Mouse (Mus musculus) embryo, embryonic 10.5 days (tissue): Measurements from ENCODE around the gene Pacsin3.

ENCODE experiments used
- DNase-seq: peaks from one replicate; pipeline ENCODE4 v3.0.0-alpha.2; 2015; ENCODE audit warnings: low spot score

Gene Pacsin3

DNA sequence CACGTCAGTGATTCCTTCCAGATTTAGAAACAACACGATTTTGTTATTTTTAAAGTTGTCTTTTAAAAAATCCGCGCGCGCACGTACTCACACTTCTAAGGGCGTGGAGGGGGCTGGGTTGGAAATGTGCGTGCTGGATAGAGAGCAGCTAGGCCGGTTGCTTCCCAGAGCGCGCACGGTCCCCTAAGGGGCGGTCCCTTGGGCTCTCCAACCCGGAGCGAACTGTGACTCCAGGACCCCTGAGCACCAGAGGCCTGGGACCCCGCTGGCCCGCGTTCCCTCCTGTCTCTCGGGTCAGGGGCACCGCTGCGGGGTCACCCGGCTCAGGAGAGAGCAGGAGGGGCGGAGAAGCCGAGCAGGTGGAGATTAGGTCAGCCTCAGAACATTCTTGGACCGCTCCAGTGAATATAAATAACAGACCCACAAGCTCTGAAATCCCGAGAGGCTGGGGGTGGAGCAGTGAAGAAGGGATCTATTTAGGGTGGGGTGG is at the start of gene Pacsin3:
Gene Pacsin3, plus strand, starts transcription at position 294 of the 490 bp plus-strand sequence.
- peak; percentile 58 for DNase-seq

DNA sequence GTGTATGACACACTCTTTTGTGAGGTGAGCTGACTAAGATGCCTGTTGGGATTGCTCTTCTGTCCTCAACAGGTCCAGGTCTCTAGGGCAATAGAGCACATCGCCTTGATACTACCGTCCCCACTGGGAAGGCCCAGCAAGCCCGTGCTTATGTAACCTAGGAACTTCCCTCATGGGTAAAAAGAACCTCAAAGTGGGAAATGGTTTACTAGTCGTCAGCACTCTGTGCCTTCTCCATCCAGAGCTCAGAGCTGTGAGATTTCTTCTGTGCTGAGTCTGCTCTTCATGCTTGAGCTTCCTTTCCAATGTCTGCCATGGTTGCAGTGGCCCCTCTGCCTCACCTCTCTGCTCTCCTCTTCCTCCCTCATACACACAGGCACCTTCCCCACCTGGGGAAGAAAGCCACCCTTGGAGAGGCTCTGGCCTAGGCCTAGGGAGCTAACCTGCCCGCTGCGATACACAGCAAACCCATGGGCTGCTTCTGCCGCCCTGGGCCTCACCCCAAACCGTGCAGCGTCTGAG is 49.4 kb upstream of the Pacsin3 start:
- no peak for DNase-seq

DNA sequence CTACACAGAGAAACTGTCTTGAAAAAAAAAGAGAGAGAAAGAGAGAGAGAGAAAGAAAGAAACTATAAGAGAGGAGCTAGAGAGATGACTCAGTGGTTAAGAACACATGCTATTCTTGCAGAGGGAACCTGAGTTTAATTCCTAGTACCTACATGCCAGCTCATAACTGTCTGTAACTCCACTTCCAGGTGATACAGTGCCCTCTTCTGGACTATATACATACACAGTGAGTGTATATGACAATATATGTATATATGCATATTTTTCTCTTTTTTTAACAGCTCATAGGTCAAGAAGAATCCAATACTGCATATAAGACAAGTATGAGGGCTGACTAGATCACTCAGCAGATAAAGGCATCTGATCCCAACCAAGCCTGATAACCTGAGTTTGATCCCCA is 42.4 kb upstream of the Pacsin3 start:
- DNase-seq: no peak

DNA sequence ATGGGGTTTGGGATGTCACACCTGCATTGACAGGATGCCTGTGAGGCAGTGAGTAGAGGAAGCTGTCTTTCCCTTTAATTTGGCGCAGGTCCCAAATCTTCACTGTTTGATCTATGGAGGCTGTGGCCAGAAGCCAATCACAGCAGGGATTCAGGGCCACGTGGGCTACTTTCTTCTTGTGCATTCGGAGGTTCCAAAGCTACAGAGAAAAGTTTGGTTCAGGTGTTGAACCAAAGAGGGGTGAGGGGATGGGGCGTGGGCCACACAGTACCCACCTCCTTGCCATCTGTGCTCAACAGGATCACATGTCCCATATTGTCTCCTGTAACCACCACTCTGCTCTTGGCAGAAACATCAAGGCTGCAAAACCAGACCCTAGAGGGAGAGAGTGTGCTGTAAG is 38.7 kb upstream of the Pacsin3 start:
- no peak for DNase-seq

- DNase-seq: no peak
These were observed 35.3 kb upstream of the Pacsin3 start for GRCm38 (mm10) chr2:91220501-91220900.

GRCm38 (mm10) chr2:91223614-91224013 is 32.1 kb upstream of the Pacsin3 start:
- no peak for DNase-seq

DNA sequence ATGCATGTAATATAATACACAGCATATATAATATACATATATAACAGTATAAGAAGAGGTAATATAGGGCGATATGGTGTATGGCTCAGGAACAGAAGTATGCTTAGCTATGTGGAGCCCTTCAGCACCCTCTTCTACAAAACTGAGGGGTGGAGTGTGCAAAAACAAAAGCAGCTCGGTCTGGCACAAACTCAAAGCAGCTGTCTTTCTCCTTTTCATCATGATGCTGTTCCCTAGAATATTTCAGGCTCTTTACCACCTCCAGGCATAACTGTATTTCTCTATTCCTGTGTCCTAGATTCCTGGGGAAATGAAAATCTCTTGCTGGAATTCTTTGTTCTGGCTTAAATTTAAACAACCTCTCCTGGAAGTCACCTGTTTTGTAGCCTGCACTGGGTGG is 26.0 kb upstream of the Pacsin3 start:
- DNase-seq: no peak

GRCm38 (mm10) chr2:91236601-91237510 is 18.9 kb upstream of the Pacsin3 start, which contains the start of gene Ddb2:
TSS of gene Ddb2 (minus strand) at chr2:91236982.
- peak; percentile 97 for DNase-seq

- DNase-seq: peak; percentile 42
These were observed 18.2 kb upstream of the Pacsin3 start for GRCm38 (mm10) chr2:91237511-91238080.

GRCm38 (mm10) chr2:91242547-91242946 is 13.2 kb upstream of the Pacsin3 start:
- DNase-seq: no peak

GRCm38 (mm10) chr2:91243416-91243815 is 12.3 kb upstream of the Pacsin3 start:
- no peak for DNase-seq

DNA sequence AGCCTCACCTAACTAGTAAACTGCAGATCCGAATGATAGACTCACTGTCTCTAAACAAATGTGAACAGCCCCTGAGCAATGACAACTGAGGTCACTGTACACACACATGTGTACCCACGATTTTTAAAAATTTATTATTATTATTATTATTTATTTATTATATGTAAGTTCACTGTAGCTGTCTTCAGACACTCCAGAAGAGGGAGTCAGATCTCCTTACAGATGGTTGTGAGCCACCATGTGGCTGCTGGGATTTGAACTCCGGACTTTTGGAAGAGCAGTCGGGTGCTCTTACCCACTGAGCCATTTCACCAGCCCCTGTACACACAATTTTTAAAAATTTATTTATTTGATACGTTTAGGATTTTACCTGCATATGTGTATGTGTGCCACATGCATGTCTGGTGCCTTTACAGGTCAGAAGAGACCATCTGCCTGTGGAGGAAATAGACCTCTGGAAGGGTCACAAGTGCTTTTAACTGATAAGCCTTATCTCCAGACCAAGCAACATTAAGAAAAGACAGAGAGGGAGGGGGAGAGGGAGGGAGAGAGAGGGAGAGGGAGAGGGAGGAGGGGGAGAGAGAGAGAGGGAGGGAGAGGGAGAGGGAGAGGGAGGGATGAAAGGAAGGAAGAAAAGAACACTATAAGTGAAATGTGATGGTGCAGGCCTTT is 11.1 kb upstream of the Pacsin3 start:
- DNase-seq: no peak

- no peak for DNase-seq
These were observed 7.4 kb upstream of the Pacsin3 start for GRCm38 (mm10) chr2:91248366-91248765.

GRCm38 (mm10) chr2:91252001-91252400 is 3.8 kb upstream of the Pacsin3 start:
- DNase-seq: no peak

GRCm38 (mm10) chr2:91252512-91252911 is 3.2 kb upstream of the Pacsin3 start:
- no peak for DNase-seq

- DNase-seq: peak; percentile 29
These were observed 901 bp upstream of the Pacsin3 start for GRCm38 (mm10) chr2:91254725-91255380.

DNA sequence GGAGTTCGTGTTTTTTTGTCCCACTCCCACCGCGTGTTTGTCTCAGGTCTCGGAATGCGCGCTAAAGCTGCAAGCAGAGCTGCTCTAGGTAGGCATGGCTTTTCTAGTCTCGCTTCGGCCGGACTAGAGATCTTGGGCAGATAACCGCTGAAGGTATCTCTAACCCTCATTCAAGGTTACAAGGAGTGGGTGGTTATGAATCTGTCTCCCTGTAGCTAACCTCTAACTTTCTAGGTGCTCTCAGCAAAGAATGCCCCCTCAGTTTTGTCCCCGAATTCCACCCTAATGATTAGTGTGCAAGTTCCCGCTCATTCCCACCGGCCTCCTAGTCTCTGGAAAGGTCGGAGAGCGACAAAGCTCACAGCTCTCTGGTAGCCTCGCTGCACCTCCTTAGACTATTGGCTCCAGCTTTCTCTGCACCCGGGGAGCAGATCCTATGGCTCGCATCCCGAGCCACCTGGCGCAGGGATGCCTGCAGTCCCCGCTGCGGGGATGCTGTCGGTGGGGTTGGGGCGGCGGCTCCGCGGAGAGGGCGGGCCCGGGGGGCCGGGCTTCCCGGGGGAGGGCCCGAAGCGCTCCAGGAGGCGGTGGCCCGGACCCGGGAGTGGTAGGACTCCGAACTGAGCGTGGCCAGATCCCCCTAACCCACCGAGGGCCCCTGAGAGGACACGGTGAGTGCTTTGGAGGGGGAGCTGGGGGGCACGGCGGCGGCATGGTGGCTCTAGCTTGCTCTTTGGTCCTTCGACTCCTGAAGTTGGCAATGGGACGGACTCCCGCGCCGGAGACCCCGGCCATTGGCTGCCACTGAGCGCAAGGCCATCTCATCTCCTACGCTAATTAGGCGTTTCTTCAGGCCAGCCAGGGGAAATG is 737 bp downstream of the Pacsin3 start:
- DNase-seq: peak; percentile 73

DNA sequence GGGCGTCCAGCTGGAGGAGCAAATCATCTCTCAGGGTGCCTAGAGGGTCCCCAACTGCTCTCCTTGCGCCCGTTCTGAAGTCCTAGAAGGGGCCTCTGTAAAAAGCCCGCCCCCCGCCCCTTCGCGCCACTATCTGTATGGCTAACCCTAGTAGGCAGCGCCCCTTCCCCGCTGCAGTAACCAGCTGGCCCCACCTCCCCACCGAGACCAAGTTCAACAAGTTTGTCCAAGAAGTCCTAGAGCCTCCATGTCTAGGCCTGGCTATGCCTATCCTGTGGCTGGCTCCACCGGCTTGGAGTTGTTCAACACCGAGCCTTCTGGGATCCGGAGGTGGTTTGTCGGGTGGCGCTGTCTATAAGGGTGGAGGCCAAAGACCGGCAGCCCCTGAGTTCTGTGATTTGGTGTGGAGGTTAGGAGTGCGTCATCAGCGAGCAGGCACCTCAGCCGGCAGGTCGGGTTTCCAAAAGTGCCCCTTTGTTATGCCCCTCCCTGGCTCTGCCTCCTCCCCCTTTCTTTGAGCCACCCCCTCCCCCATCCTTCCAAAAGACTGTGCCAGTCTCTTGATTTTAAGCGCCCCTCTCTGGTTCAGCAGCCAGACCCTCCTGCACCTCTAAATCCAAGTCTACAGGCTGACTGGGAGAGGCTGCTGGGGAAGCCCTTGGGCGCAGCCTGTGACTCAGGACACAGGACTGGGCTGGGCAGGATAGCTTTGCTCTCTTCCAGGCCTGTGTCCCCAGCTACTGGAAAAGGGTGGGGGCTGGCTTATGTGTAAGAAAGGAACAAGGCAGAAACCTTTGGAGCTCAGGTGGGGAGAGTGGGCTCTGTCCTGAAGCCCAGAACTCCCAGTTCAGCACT is 1.6 kb downstream of the Pacsin3 start:
- DNase-seq: peak; percentile 79

DNA sequence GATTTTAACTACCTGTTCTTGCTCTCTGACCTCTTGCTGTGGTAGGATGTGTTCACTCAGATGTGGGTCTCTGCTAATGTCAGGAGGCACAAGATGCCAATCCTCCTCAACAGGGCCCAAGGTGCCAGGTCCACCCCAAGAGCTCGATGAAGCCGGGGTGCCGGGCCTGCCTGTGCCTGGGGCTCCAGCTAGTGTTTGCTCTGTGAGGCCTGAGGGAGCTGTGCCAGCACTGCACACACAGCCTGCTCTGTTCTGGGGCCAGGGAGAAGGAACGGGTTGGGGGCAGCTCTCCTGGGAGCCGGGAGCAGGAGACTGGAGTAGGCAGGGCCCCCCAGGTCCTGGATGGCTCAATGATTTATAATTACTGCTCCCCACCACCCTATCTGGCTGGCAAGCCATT is 2.3 kb downstream of the Pacsin3 start:
- no peak for DNase-seq

GRCm38 (mm10) chr2:91258830-91259229 is 3.1 kb downstream of the Pacsin3 start:
- DNase-seq: no peak
